Mouse (Mus musculus): ENCODE data around the gene Grb7. TPM values are rescaled to one million over a fixed set of nuclear protein-coding genes. Genes with fewer than 3 reads are reported as not detected.

Gene Grb7
- total and polyA plus RNA-seq, 2 experiments, result 58.2 to 136 TPM

- WGBS, result 5% methylated on average over 30 of the region's 30 CpGs
- H3K4me1 ChIP-seq (ENCODE audit: control insufficient read depth, insufficient read depth, low read length), result 0 out of 2 replicates have a peak, but pooled peaks cover 3% of the 10 kb centered on the region
- no peak overlapping the region for H3K27ac ChIP-seq (replicated peaks; ENCODE audit: insufficient read depth, low read depth, low read length)
- DNase-seq (ENCODE audit: extremely low read depth, low read depth, low spot score), result no peak
- peak overlapping the region; percentile 68 for H3K4me3 ChIP-seq (ENCODE audit: insufficient read depth, low read depth, low read length)
- peak overlapping the region; percentile 72 for H3K9ac ChIP-seq (ENCODE audit: low read depth, low read length)
- H3K79me2 ChIP-seq (ENCODE audit: control insufficient read depth, insufficient read depth, low read length), result no peaks in the 10 kb centered on the region
- TF ChIP-seq POLR2A (IDR thresholded peaks at IDR 0.05; ENCODE audit: extremely low read depth, insufficient read depth, low read length) (no peak), CTCF (IDR thresholded peaks at IDR 0.05; ENCODE audit: low read depth, low read length) (no peak)
- peaks cover 21% of the 10 kb centered on the region for H3K36me3 ChIP-seq (ENCODE audit: control insufficient read depth, insufficient read depth, low read length)
- H3K27me3 ChIP-seq (ENCODE audit: control insufficient read depth, insufficient read depth, low read length), result no peaks in the 10 kb centered on the region
Observed at GRCm38 (mm10) chr11:98458121-98458990, 12.2 kb downstream of the Grb7 start.

- Histone ChIP-seq H3K27ac (replicated peaks; ENCODE audit: insufficient read depth, low read depth, low read length) (no peak overlapping the region), H3K79me2 (ENCODE audit: control insufficient read depth, insufficient read depth, low read length) (no peaks in the 10 kb centered on the region), H3K27me3 (ENCODE audit: control insufficient read depth, insufficient read depth, low read length) (no peaks in the 10 kb centered on the region), H3K4me3 (ENCODE audit: insufficient read depth, low read depth, low read length) (no peak overlapping the region), H3K9ac (ENCODE audit: low read depth, low read length) (no peak overlapping the region), H3K36me3 (ENCODE audit: control insufficient read depth, insufficient read depth, low read length) (peaks cover 14% of the 10 kb centered on the region; the same call in 1 of the 2 replicates), H3K4me1 (ENCODE audit: control insufficient read depth, insufficient read depth, low read length) (0 out of 2 replicates have a peak, but pooled peaks cover 3% of the 10 kb centered on the region)
- whole genome bisulfite sequencing, result 39% methylated on average over 11 of the region's 11 CpGs
- no peak for DNase-seq (ENCODE audit: extremely low read depth, low read depth, low spot score)
- TF ChIP-seq CTCF (IDR thresholded peaks at IDR 0.05; ENCODE audit: low read depth, low read length) (no peak), POLR2A (IDR thresholded peaks at IDR 0.05; ENCODE audit: extremely low read depth, insufficient read depth, low read length) (no peak)
Observed at GRCm38 (mm10) chr11:98459071-98459741, 13.0 kb downstream of the Grb7 start.

- Histone ChIP-seq H3K36me3 (ENCODE audit: control insufficient read depth, insufficient read depth, low read length) (peaks cover 8% of the 10 kb centered on the region; the same call in 1 of the 2 replicates), H3K27ac (replicated peaks; ENCODE audit: insufficient read depth, low read depth, low read length) (no peak overlapping the region), H3K4me1 (ENCODE audit: control insufficient read depth, insufficient read depth, low read length) (0 out of 2 replicates have a peak, but pooled peaks cover 3% of the 10 kb centered on the region), H3K4me3 (ENCODE audit: insufficient read depth, low read depth, low read length) (no peak overlapping the region), H3K79me2 (ENCODE audit: control insufficient read depth, insufficient read depth, low read length) (no peaks in the 10 kb centered on the region), H3K9ac (ENCODE audit: low read depth, low read length) (no peak overlapping the region), H3K27me3 (ENCODE audit: control insufficient read depth, insufficient read depth, low read length) (no peaks in the 10 kb centered on the region)
- DNase-seq (ENCODE audit: extremely low read depth, low read depth, low spot score), result no peak
- 82% methylated on average over 9 of the region's 9 CpGs for WGBS
- no peak for TF ChIP-seq CTCF (IDR thresholded peaks at IDR 0.05; ENCODE audit: low read depth, low read length)
- TF ChIP-seq POLR2A (IDR thresholded peaks at IDR 0.05; ENCODE audit: extremely low read depth, insufficient read depth, low read length), result no peak
Observed at GRCm38 (mm10) chr11:98459860-98460259, 13.7 kb downstream of the Grb7 start.

DNA sequence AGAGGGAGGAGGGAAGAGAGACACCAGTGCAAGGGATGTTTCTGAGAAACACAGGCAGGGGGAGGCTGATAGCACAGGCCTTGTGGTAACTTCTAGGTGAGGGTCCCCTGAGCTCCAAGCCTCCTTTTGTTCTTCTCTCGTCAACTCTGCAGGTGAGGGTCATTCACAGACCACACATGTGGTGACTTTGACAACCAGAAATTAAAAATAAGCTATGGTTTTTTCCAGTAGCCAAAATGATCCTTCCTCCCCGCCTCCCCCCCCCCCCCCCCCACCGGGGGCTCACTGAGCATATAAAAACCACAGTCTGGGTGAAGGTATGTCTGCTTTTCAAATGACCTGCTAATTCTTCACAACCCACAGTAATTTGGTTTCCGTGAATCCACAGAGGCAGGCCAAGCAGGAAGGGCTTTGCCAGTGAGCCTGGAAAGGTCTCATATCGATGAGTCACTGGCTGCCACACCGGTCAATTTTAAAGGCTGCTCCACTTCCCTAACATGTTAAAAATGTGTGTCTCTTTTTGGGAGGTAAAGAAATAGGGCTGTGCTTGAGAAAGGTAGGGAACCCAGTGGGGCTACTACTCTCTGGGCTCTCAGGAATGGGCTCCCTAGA is 15.0 kb downstream of the Grb7 start:
- DNase-seq (ENCODE audit: extremely low read depth, low read depth, low spot score), result no peak
- TF ChIP-seq POLR2A (IDR thresholded peaks at IDR 0.05; ENCODE audit: extremely low read depth, insufficient read depth, low read length) (no peak), CTCF (IDR thresholded peaks at IDR 0.05; ENCODE audit: low read depth, low read length) (no peak)
- Histone ChIP-seq H3K4me3 (ENCODE audit: insufficient read depth, low read depth, low read length) (no peak overlapping the region), H3K27ac (replicated peaks; ENCODE audit: insufficient read depth, low read depth, low read length) (no peak overlapping the region), H3K27me3 (ENCODE audit: control insufficient read depth, insufficient read depth, low read length) (no peaks in the 10 kb centered on the region), H3K36me3 (ENCODE audit: control insufficient read depth, insufficient read depth, low read length) (no peaks in the 10 kb centered on the region), H3K9ac (ENCODE audit: low read depth, low read length) (no peak overlapping the region), H3K79me2 (ENCODE audit: control insufficient read depth, insufficient read depth, low read length) (no peaks in the 10 kb centered on the region), H3K4me1 (ENCODE audit: control insufficient read depth, insufficient read depth, low read length) (0 out of 2 replicates have a peak, but pooled peaks cover 3% of the 10 kb centered on the region)
- WGBS, result 72% methylated on average over 6 of the region's 6 CpGs

DNA sequence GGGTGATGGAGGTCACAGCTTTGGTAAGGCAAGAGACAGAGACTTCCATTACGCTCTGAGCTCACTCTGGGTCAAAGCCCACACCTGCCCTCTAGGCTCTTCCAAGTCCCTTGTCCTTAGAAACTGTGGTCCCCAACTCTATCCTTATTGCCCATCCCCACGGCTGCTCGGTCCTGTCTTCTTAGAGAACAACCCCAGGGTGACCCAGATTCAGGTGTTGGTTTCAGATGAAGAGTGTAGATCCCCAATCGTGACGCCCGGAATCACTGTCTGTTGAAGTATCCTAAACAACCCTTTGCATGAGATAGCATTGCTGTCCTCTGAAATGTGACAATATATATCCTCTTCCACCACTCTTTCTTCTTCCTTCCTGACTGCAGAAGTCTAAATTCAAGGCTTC is 16.1 kb downstream of the Grb7 start:
- Histone ChIP-seq H3K79me2 (ENCODE audit: control insufficient read depth, insufficient read depth, low read length) (no peaks in the 10 kb centered on the region), H3K9ac (ENCODE audit: low read depth, low read length) (no peak overlapping the region), H3K27ac (replicated peaks; ENCODE audit: insufficient read depth, low read depth, low read length) (no peak overlapping the region), H3K27me3 (ENCODE audit: control insufficient read depth, insufficient read depth, low read length) (no peaks in the 10 kb centered on the region), H3K4me1 (ENCODE audit: control insufficient read depth, insufficient read depth, low read length) (0 out of 2 replicates have a peak, but pooled peaks cover 1% of the 10 kb centered on the region), H3K36me3 (ENCODE audit: control insufficient read depth, insufficient read depth, low read length) (no peaks in the 10 kb centered on the region), H3K4me3 (ENCODE audit: insufficient read depth, low read depth, low read length) (no peak overlapping the region)
- TF ChIP-seq POLR2A (IDR thresholded peaks at IDR 0.05; ENCODE audit: extremely low read depth, insufficient read depth, low read length) (no peak), CTCF (IDR thresholded peaks at IDR 0.05; ENCODE audit: low read depth, low read length) (no peak)
- WGBS, result 86% methylated on average over 6 of the region's 6 CpGs
- no peak for DNase-seq (ENCODE audit: extremely low read depth, low read depth, low spot score)
